Comparison of ENCODE assay signal across 8 mouse cellular contexts in the genomic region with DNA sequence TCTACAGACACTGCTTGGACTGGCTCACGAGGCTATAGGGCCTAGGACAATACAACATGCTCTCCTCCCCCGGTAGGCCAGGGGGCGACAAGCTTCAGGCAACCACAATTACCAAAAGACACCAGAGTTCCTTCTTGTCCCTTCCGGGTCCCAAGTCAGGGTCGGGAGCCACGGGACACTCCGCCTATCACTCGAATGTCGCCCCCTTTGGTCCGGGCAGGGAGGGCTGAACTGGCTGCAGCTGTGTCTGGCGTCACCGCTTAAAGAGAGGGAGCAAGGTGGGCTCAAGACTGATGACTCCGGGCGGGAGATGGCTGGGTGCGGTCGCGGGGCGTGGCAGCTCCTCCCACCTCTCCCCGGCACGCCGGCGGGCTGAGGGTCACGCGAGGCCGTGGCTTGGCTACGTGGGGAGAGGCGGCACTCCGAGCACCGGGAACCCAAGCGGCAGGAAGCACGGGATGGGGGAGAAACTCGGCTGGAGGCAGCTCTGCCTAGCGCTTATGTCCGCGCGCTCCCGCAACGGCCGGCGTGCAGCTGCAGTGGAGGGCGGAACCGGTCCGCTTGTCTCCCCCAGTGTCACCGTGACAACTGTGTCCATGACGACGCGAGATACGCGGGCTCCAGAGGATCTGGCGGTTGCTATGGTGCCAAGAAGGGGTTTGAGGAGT. TPM values are rescaled to one million over a fixed set of nuclear protein-coding genes. Genes with fewer than 3 reads are reported as not detected.
DNase-seq lines count a peak whose midpoint lies in the region; ATAC-seq and TF ChIP-seq lines count a peak whose summit lies in the region.

Pnma1 (minus strand) TSS at position 536 of the 668 bp plus-strand sequence.

- no peak for DNase-seq in ES-E14 (ENCODE audit: low read depth, low spot score)
- DNase-seq in cerebellum, adult 2 months = peak; percentile 61 to 67
- DNase-seq in forebrain, postnatal 0 days = peak; percentile 94
- peak; percentile 61 for DNase-seq in heart, postnatal 25 days (ENCODE audit: low spot score)
- peak; percentile 72 to 90 for DNase-seq in layer of hippocampus, adult 2 months (ENCODE audit: low spot score in 2 of 2)
- peak; percentile 64 to 72 for DNase-seq in lung, adult 18-20 months
- DNase-seq in telencephalon, adult 2 months (ENCODE audit: low read depth, low spot score) = peak; percentile 80

- peak within 1 kb of the TSS; percentile 41 to 60 for H3K4me3 ChIP-seq in ES-E14 (ENCODE audit: insufficient read depth in 1 of 2, low read depth in 1 of 2, low read length in 2 of 2, poor library complexity in 1 of 2, severe bottlenecking in 1 of 2)
- peak within 1 kb of the TSS; percentile 63 for H3K4me3 ChIP-seq in cerebellum, adult 2 months (replicated peaks; ENCODE audit: insufficient read depth, low read depth, low read length)
- peak within 1 kb of the TSS; percentile 69 for H3K4me3 ChIP-seq in forebrain, postnatal 0 days (ENCODE audit: low read depth, low read length)
- peak within 1 kb of the TSS; percentile 61 for H3K4me3 ChIP-seq in layer of hippocampus, adult 2 months
- H3K4me3 ChIP-seq in neural tube, embryonic 14.5 days (ENCODE audit: low read depth, low read length) = peak within 1 kb of the TSS; percentile 61

- no peak; the same call in 1 of the 2 replicates for TF ChIP-seq POLR2A in cerebellum, adult 2 months (IDR thresholded peaks at IDR 0.05; ENCODE audit: borderline replicate concordance, insufficient read depth, low read length)

- H3K27ac ChIP-seq in ES-E14 (ENCODE audit: insufficient read depth, low read depth, low read length, poor library complexity, severe bottlenecking) = no peak within 1 kb of the TSS
- H3K27ac ChIP-seq in cerebellum, adult 2 months (ENCODE audit: insufficient read depth, low read length) = no peak within 1 kb of the TSS
- peak within 1 kb of the TSS; percentile 88 for H3K27ac ChIP-seq in forebrain, postnatal 0 days (ENCODE audit: low read depth, low read length)
- peak within 1 kb of the TSS; percentile 84 for H3K27ac ChIP-seq in layer of hippocampus, adult 2 months
- H3K27ac ChIP-seq in neural tube, embryonic 14.5 days (ENCODE audit: low read depth, low read length) = peak within 1 kb of the TSS; percentile 62

- H3K9ac ChIP-seq in ES-E14 (ENCODE audit: insufficient read depth, low read depth, low read length, poor library complexity, severe bottlenecking) = peak within 1 kb of the TSS; percentile 11
- H3K9ac ChIP-seq in forebrain, postnatal 0 days = peak within 1 kb of the TSS; percentile 80
- peak within 1 kb of the TSS; percentile 72 for H3K9ac ChIP-seq in neural tube, embryonic 14.5 days (replicated peaks; ENCODE audit: low read depth, low read length)

- in situ Hi-C loops in ES-E14 (cut with MboI; ENCODE audit: low sequenced_read_pairs in 2 of 2, unreplicated experiment in 2 of 2) = no loop called here

- ATAC-seq in forebrain, postnatal 0 days = peak; percentile 98
- ATAC-seq in neural tube, embryonic 14.5 days (ENCODE audit: low read depth) = peak; percentile 95

- H3K4me1 ChIP-seq in ES-E14 (ENCODE audit: control insufficient read depth in 2 of 2, insufficient read depth in 2 of 2, low read length in 2 of 2, poor library complexity in 1 of 2) = peaks cover 0 to 4% of the 10 kb centered on the region in 2 experiments; a peak in 1 of 4 replicates
- H3K4me1 ChIP-seq in cerebellum, adult 2 months (ENCODE audit: control insufficient read depth, insufficient read depth, low read length) = peaks cover 3% of the 10 kb centered on the region
- no peaks in the 10 kb centered on the region for H3K4me1 ChIP-seq in forebrain, postnatal 0 days (ENCODE audit: insufficient read depth)
- H3K4me1 ChIP-seq in neural tube, embryonic 14.5 days (ENCODE audit: control insufficient read depth, insufficient read depth, low read length) = no peaks in the 10 kb centered on the region

- no peaks in the 10 kb centered on the region for H3K27me3 ChIP-seq in cerebellum, adult 2 months (ENCODE audit: control insufficient read depth, insufficient read depth, low read length)
- H3K27me3 ChIP-seq in forebrain, postnatal 0 days (ENCODE audit: insufficient read depth, low read length) = no peaks in the 10 kb centered on the region
- no peaks in the 10 kb centered on the region for H3K27me3 ChIP-seq in neural tube, embryonic 14.5 days (ENCODE audit: control insufficient read depth, insufficient read depth, low read length)

- peaks cover 15% of the 10 kb centered on the region for H3K36me3 ChIP-seq in ES-E14 (ENCODE audit: control insufficient read depth, insufficient read depth, low read length, poor library complexity, severe bottlenecking)
- peaks cover 14% of the 10 kb centered on the region; the same call in 1 of the 2 replicates for H3K36me3 ChIP-seq in forebrain, postnatal 0 days (ENCODE audit: insufficient read depth)
- H3K36me3 ChIP-seq in neural tube, embryonic 14.5 days (ENCODE audit: control insufficient read depth, insufficient read depth, low read length) = 0 out of 2 replicates have a peak, but pooled peaks cover 12% of the 10 kb centered on the region

- peak; percentile 61 for TF ChIP-seq CTCF in cerebellum, adult 2 months (IDR thresholded peaks at IDR 0.05; ENCODE audit: borderline replicate concordance, insufficient read depth, low read depth, low read length)
- TF ChIP-seq CTCF in forebrain, postnatal 0 days (IDR thresholded peaks at IDR 0.05; ENCODE audit: low read depth) = peak; percentile 71
- TF ChIP-seq CTCF in layer of hippocampus, adult 2 months (conservative IDR thresholded peaks at IDR 0.05) = peak; percentile 68

- H3K9me3 ChIP-seq in ES-E14 (ENCODE audit: control insufficient read depth, insufficient read depth, low read depth, low read length) = no peaks in the 10 kb centered on the region
- H3K9me3 ChIP-seq in forebrain, postnatal 0 days (ENCODE audit: low read length) = no peaks in the 10 kb centered on the region
- H3K9me3 ChIP-seq in neural tube, embryonic 14.5 days (ENCODE audit: control insufficient read depth, low read length) = no peaks in the 10 kb centered on the region

- intact Hi-C loops in heart, postnatal 25 days (cut with DNase I) = loop anchor here (5.0 kb wide), 1 partner anchor 99 kb away; no protein-coding TSS in a partner anchor

- WGBS in cerebellum, adult 2 months = under 1% methylated on average over 49 of the region's 50 CpGs
- 1% methylated on average over 50 of the region's 50 CpGs for WGBS in forebrain, postnatal 0 days
- WGBS in neural tube, embryonic 14.5 days = 1% methylated on average over 50 of the region's 50 CpGs

- peak within 1 kb of the TSS; percentile 88 for H3K4me2 ChIP-seq in forebrain, postnatal 0 days (ENCODE audit: low read depth)
- peak within 1 kb of the TSS; percentile 91 for H3K4me2 ChIP-seq in neural tube, embryonic 14.5 days (ENCODE audit: low read depth, low read length)

TF ChIP-seq in ES-E14, 5 proteins besides CTCF, POLR2A, EP300 and RAD21:
- TF ChIP-seq ZC3H11A (IDR thresholded peaks at IDR 0.05; ENCODE audit: borderline replicate concordance, low read depth, low read length) (no peak), HCFC1 (IDR thresholded peaks at IDR 0.05; ENCODE audit: borderline replicate concordance, insufficient read depth, low read length) (0 out of 2 replicates have a peak, but pooled peaks have one; percentile 29), CHD2 (IDR thresholded peaks at IDR 0.05; ENCODE audit: low read depth, low read length) (no peak), MAFK (IDR thresholded peaks at IDR 0.05; ENCODE audit: insufficient read depth, low read depth, low read length) (no peak)
TF ChIP-seq in ES-E14: peak in this region for 1.

RNA-seq across cellular contexts. Expression of gene Pnma1, which starts in this region (rescaled TPM):
- total RNA-seq in ES-E14 (2012; rRNA removed) = 0.80 and 1.5 TPM in 2 replicates
- 0.68 and 0.84 TPM in 2 replicates for polyA plus RNA-seq in cerebellum, adult 2 months (2012; rRNA removed)
- 13.9 and 14.2 TPM in 2 replicates for total RNA-seq in forebrain, postnatal 0 days (2014; rRNA removed)
- polyA plus RNA-seq in forebrain, postnatal 0 days (2015; fragmentation: Nextera tagmentation; extraction: Ambion mirVana) = 9.3 and 12.0 TPM in 2 replicates
- under 1 TPM; 0.14 to 0.18 TPM for total RNA-seq in heart, postnatal 25 days (2021)
- 1 to 10 TPM; 2.8 to 3.8 TPM for total RNA-seq in layer of hippocampus, adult 2 months (2021)
- polyA plus RNA-seq in neural tube, embryonic 14.5 days (2014; fragmentation: Nextera tagmentation; extraction: Ambion mirVana) = 3.4 and 3.9 TPM in 2 replicates

Comparison
In these comparisons a context has a peak if more than half of its experiments do, and no peak if none do; other contexts are left out.
1. Peak in DNase-seq and H3K4me3 ChIP-seq in cerebellum, adult 2 months; RNA of the gene not detected or under 1 TPM.
2. Peak in DNase-seq in heart, postnatal 25 days; RNA of the gene not detected or under 1 TPM.
3. H3K27ac ChIP-seq: peak in forebrain, postnatal 0 days (single experiment), layer of hippocampus, adult 2 months (single experiment) and neural tube, embryonic 14.5 days (single experiment); none in ES-E14 (single experiment) and cerebellum, adult 2 months (single experiment).
4. H3K9ac ChIP-seq: peak in every context shown above with its lines; median percentile 80 in forebrain, postnatal 0 days; 72 in neural tube, embryonic 14.5 days; 11 in ES-E14.
5. Peak in every context shown above with its lines, with median percentiles within 50 percentile points of each other: H3K4me3 ChIP-seq and CTCF ChIP-seq.